Mouse (Mus musculus): ENCODE data around the gene Rdh16f2. TPM values are rescaled to one million over a fixed set of nuclear protein-coding genes. Genes with fewer than 3 reads are reported as not detected.
"Not testable (repeated sequence)": the region's sequence is repeated elsewhere in the genome, so short reads cannot be mapped to it uniquely, and the experiment has no call there.

Gene Rdh16f2
- polyA plus RNA-seq, 1 experiment from 2014 or later = not detected

GRCm38 (mm10) chr10:127903116-127903515 lies 36.8 kb downstream of the Rdh16f2 start:
- no peak overlapping the region for H3K27ac ChIP-seq (replicated peaks in 1 of 2; ENCODE audit: control insufficient read depth in 1 of 2, insufficient read depth in 1 of 2, low read depth in 2 of 2, low read length in 2 of 2)
- no peak overlapping the region for H3K9ac ChIP-seq (ENCODE audit: low read length)
- H3K4me3 ChIP-seq (ENCODE audit: control insufficient read depth in 1 of 2, insufficient read depth in 1 of 2, low read depth in 1 of 2, low read length in 2 of 2) = no peak overlapping the region
- H3K4me2 ChIP-seq (ENCODE audit: low read length) = no peak overlapping the region
- no peaks in the 10 kb centered on the region for H3K36me3 ChIP-seq (ENCODE audit: control insufficient read depth, insufficient read depth, low read length)
- ATAC-seq (ENCODE audit: insufficient number of reproducible peaks, insufficient read depth, low FRiP score, low read depth) = no peak
- peaks cover 0 to 4% of the 10 kb centered on the region in 2 experiments; a peak in 1 of 4 replicates for H3K4me1 ChIP-seq (ENCODE audit: control insufficient read depth in 2 of 2, insufficient read depth in 2 of 2, low read length in 2 of 2)
- H3K9me3 ChIP-seq (ENCODE audit: control insufficient read depth, low read length) = no peaks in the 10 kb centered on the region
- 42% methylated on average over 1 of the region's 1 CpGs for WGBS
- no peaks in the 10 kb centered on the region for H3K27me3 ChIP-seq (ENCODE audit: control insufficient read depth, insufficient read depth, low read length)

- ATAC-seq (ENCODE audit: insufficient number of reproducible peaks, insufficient read depth, low FRiP score, low read depth) = no peak
- H3K4me2 ChIP-seq (ENCODE audit: low read length) = no peak overlapping the region
- no peaks in the 10 kb centered on the region for H3K9me3 ChIP-seq (ENCODE audit: control insufficient read depth, low read length)
- 51% methylated on average over 7 of the region's 7 CpGs for WGBS
- H3K36me3 ChIP-seq (ENCODE audit: control insufficient read depth, insufficient read depth, low read length) = no peaks in the 10 kb centered on the region
- H3K4me1 ChIP-seq (ENCODE audit: control insufficient read depth in 2 of 2, insufficient read depth in 2 of 2, low read length in 2 of 2) = peaks cover 0 to 4% of the 10 kb centered on the region in 2 experiments; a peak in 1 of 4 replicates
- no peak overlapping the region for H3K4me3 ChIP-seq (ENCODE audit: control insufficient read depth in 1 of 2, insufficient read depth in 1 of 2, low read depth in 1 of 2, low read length in 2 of 2)
- no peak overlapping the region for H3K27ac ChIP-seq (replicated peaks in 1 of 2; ENCODE audit: control insufficient read depth in 1 of 2, insufficient read depth in 1 of 2, low read depth in 2 of 2, low read length in 2 of 2)
- no peaks in the 10 kb centered on the region for H3K27me3 ChIP-seq (ENCODE audit: control insufficient read depth, insufficient read depth, low read length)
- no peak overlapping the region for H3K9ac ChIP-seq (ENCODE audit: low read length)
These were observed 38.6 kb downstream of the Rdh16f2 start for GRCm38 (mm10) chr10:127904718-127905446.

- 92% methylated on average over 2 of the region's 2 CpGs for WGBS
- Histone ChIP-seq H3K4me2 (ENCODE audit: low read length) (no peak overlapping the region), H3K27me3 (ENCODE audit: control insufficient read depth, insufficient read depth, low read length) (no peaks in the 10 kb centered on the region), H3K36me3 (ENCODE audit: control insufficient read depth, insufficient read depth, low read length) (no peaks in the 10 kb centered on the region), H3K27ac (replicated peaks in 1 of 2; ENCODE audit: control insufficient read depth in 1 of 2, insufficient read depth in 1 of 2, low read depth in 2 of 2, low read length in 2 of 2) (no peak overlapping the region), H3K4me1 (ENCODE audit: control insufficient read depth in 2 of 2, insufficient read depth in 2 of 2, low read length in 2 of 2) (peaks cover 0 to 4% of the 10 kb centered on the region in 2 experiments; a peak in 1 of 4 replicates), H3K9ac (ENCODE audit: low read length) (no peak overlapping the region), H3K9me3 (ENCODE audit: control insufficient read depth, low read length) (no peaks in the 10 kb centered on the region), H3K4me3 (ENCODE audit: control insufficient read depth in 1 of 2, insufficient read depth in 1 of 2, low read depth in 1 of 2, low read length in 2 of 2) (no peak overlapping the region)
- no peak for ATAC-seq (ENCODE audit: insufficient number of reproducible peaks, insufficient read depth, low FRiP score, low read depth)
These were observed 39.9 kb downstream of the Rdh16f2 start for GRCm38 (mm10) chr10:127906138-127906537.

DNA sequence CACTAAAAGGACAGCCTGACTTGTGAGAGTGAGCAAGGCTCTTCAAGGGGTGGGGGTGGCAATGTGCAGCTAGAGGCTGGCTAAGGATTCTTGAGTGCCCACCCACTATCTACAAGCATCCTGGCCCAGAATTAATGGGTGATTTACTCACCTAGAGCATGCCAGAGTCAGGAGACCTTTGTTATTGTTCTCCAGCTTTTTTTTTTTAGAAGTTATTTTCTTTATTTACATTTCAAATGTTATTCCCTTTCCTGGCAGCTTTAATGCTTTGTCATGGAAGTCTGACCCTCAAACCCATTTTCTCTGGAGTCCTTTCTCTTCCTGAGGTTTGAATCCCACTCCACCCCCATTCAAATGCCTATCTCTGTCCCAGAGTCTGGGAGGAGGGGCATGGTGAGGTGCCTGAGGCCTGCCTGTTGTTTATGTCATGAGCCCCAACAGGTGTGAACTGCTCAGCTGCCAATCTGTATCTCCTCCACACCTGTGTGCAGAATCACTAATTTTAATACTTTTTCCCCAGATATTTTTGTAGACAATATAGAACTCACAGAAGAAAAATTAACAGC lies 41.2 kb downstream of the Rdh16f2 start:
- H3K4me3 ChIP-seq (ENCODE audit: control insufficient read depth in 1 of 2, insufficient read depth in 1 of 2, low read depth in 1 of 2, low read length in 2 of 2) = no peak overlapping the region
- no peak overlapping the region for H3K27ac ChIP-seq (replicated peaks in 1 of 2; ENCODE audit: control insufficient read depth in 1 of 2, insufficient read depth in 1 of 2, low read depth in 2 of 2, low read length in 2 of 2)
- no peaks in the 10 kb centered on the region for H3K27me3 ChIP-seq (ENCODE audit: control insufficient read depth, insufficient read depth, low read length)
- no peak for ATAC-seq (ENCODE audit: insufficient number of reproducible peaks, insufficient read depth, low FRiP score, low read depth)
- peaks cover 0 to 4% of the 10 kb centered on the region in 2 experiments; a peak in 1 of 4 replicates for H3K4me1 ChIP-seq (ENCODE audit: control insufficient read depth in 2 of 2, insufficient read depth in 2 of 2, low read length in 2 of 2)
- H3K36me3 ChIP-seq (ENCODE audit: control insufficient read depth, insufficient read depth, low read length) = no peaks in the 10 kb centered on the region
- H3K9me3 ChIP-seq (ENCODE audit: control insufficient read depth, low read length) = no peaks in the 10 kb centered on the region
- H3K9ac ChIP-seq (ENCODE audit: low read length) = no peak overlapping the region
- no peak overlapping the region for H3K4me2 ChIP-seq (ENCODE audit: low read length)

DNA sequence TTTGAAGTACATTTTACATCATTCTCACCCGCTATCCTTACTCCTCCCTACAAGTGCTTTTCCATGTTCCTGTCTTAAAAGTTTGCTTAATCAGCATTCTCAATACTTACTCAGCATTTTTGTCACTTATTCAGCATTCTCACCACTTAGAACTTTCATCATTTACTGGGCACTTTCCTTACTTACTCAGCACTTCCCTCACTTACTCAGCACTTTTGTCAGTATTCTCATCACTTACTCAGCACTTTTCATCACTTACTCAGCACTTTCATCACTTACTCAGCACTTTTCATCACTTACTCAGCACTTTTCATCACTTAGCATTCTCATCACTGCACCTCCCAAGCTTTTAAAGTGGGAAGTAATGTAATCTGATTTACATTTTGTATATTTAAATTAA lies 49.3 kb downstream of the Rdh16f2 start:
- Histone ChIP-seq H3K36me3 (ENCODE audit: control insufficient read depth, insufficient read depth, low read length) (no peaks in the 10 kb centered on the region), H3K9ac (ENCODE audit: low read length) (no peak overlapping the region), H3K4me1 (ENCODE audit: control insufficient read depth in 2 of 2, insufficient read depth in 2 of 2, low read length in 2 of 2) (no peaks in the 10 kb centered on the region), H3K4me3 (ENCODE audit: control insufficient read depth in 1 of 2, insufficient read depth in 1 of 2, low read depth in 1 of 2, low read length in 2 of 2) (no peak overlapping the region), H3K27ac (replicated peaks in 1 of 2; ENCODE audit: control insufficient read depth in 1 of 2, insufficient read depth in 1 of 2, low read depth in 2 of 2, low read length in 2 of 2) (no peak overlapping the region), H3K4me2 (ENCODE audit: low read length) (no peak overlapping the region), H3K27me3 (ENCODE audit: control insufficient read depth, insufficient read depth, low read length) (no peaks in the 10 kb centered on the region), H3K9me3 (ENCODE audit: control insufficient read depth, low read length) (no peaks in the 10 kb centered on the region)
- ATAC-seq (ENCODE audit: insufficient number of reproducible peaks, insufficient read depth, low FRiP score, low read depth) = no peak
- WGBS = 86% methylated on average over 1 of the region's 1 CpGs

GRCm38 (mm10) chr10:127917183-127917582 lies 50.9 kb downstream of the Rdh16f2 start:
- not testable (repeated sequence) for H3K9ac ChIP-seq (ENCODE audit: low read length); H3K4me3 ChIP-seq (ENCODE audit: control insufficient read depth in 1 of 2, insufficient read depth in 1 of 2, low read depth in 1 of 2, low read length in 2 of 2); H3K9me3 ChIP-seq (ENCODE audit: control insufficient read depth, low read length); H3K27ac ChIP-seq (replicated peaks in 1 of 2; ENCODE audit: control insufficient read depth in 1 of 2, insufficient read depth in 1 of 2, low read depth in 2 of 2, low read length in 2 of 2); ATAC-seq (ENCODE audit: insufficient number of reproducible peaks, insufficient read depth, low FRiP score, low read depth); H3K27me3 ChIP-seq (ENCODE audit: control insufficient read depth, insufficient read depth, low read length); H3K36me3 ChIP-seq (ENCODE audit: control insufficient read depth, insufficient read depth, low read length); H3K4me2 ChIP-seq (ENCODE audit: low read length); H3K4me1 ChIP-seq (ENCODE audit: control insufficient read depth in 2 of 2, insufficient read depth in 2 of 2, low read length in 2 of 2)
- WGBS = 82% methylated on average over 3 of the region's 3 CpGs

DNA sequence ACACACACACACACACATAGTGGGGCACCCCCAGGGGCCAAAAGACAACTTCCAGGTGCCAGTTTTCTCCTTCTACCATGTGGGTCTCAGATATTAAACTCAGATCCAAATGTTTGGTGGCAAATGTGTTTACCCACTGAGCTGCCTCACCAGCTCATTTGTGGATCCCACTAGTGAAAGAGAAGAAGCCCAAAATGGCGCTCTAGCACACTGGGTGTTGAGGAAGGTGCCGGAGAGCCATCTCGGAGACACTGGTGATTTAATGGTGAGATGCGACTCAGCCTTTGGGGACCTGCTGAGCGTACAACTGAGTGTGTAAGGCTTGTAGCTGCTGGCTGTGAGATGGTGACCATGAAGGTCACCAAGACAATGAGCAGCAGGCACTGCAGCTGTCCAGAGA lies 51.4 kb downstream of the Rdh16f2 start:
- WGBS = 90% methylated on average over 5 of the region's 5 CpGs
- H3K9me3 ChIP-seq (ENCODE audit: control insufficient read depth, low read length) = no peaks in the 10 kb centered on the region
- H3K27ac ChIP-seq (replicated peaks in 1 of 2; ENCODE audit: control insufficient read depth in 1 of 2, insufficient read depth in 1 of 2, low read depth in 2 of 2, low read length in 2 of 2) = no peak overlapping the region
- H3K4me3 ChIP-seq (ENCODE audit: control insufficient read depth in 1 of 2, insufficient read depth in 1 of 2, low read depth in 1 of 2, low read length in 2 of 2) = no peak overlapping the region
- no peak overlapping the region for H3K4me2 ChIP-seq (ENCODE audit: low read length)
- ATAC-seq (ENCODE audit: insufficient number of reproducible peaks, insufficient read depth, low FRiP score, low read depth) = no peak
- H3K27me3 ChIP-seq (ENCODE audit: control insufficient read depth, insufficient read depth, low read length) = no peaks in the 10 kb centered on the region
- H3K9ac ChIP-seq (ENCODE audit: low read length) = no peak overlapping the region
- no peaks in the 10 kb centered on the region for H3K4me1 ChIP-seq (ENCODE audit: control insufficient read depth in 2 of 2, insufficient read depth in 2 of 2, low read length in 2 of 2)
- H3K36me3 ChIP-seq (ENCODE audit: control insufficient read depth, insufficient read depth, low read length) = no peaks in the 10 kb centered on the region

GRCm38 (mm10) chr10:127922241-127922640 lies 56.0 kb downstream of the Rdh16f2 start:
- H3K4me3 ChIP-seq (ENCODE audit: control insufficient read depth in 1 of 2, insufficient read depth in 1 of 2, low read depth in 1 of 2, low read length in 2 of 2) = no peak overlapping the region
- ATAC-seq (ENCODE audit: insufficient number of reproducible peaks, insufficient read depth, low FRiP score, low read depth) = no peak
- no peaks in the 10 kb centered on the region for H3K36me3 ChIP-seq (ENCODE audit: control insufficient read depth, insufficient read depth, low read length)
- 77% methylated on average over 1 of the region's 1 CpGs for WGBS
- no peak overlapping the region for H3K4me2 ChIP-seq (ENCODE audit: low read length)
- H3K4me1 ChIP-seq (ENCODE audit: control insufficient read depth in 2 of 2, insufficient read depth in 2 of 2, low read length in 2 of 2) = no peaks in the 10 kb centered on the region
- no peak overlapping the region for H3K9ac ChIP-seq (ENCODE audit: low read length)
- no peaks in the 10 kb centered on the region for H3K27me3 ChIP-seq (ENCODE audit: control insufficient read depth, insufficient read depth, low read length)
- H3K27ac ChIP-seq (replicated peaks in 1 of 2; ENCODE audit: control insufficient read depth in 1 of 2, insufficient read depth in 1 of 2, low read depth in 2 of 2, low read length in 2 of 2) = no peak overlapping the region
- H3K9me3 ChIP-seq (ENCODE audit: control insufficient read depth, low read length) = no peaks in the 10 kb centered on the region
